19 mouse cellular contexts compared by ENCODE assay signal in the genomic region with DNA sequence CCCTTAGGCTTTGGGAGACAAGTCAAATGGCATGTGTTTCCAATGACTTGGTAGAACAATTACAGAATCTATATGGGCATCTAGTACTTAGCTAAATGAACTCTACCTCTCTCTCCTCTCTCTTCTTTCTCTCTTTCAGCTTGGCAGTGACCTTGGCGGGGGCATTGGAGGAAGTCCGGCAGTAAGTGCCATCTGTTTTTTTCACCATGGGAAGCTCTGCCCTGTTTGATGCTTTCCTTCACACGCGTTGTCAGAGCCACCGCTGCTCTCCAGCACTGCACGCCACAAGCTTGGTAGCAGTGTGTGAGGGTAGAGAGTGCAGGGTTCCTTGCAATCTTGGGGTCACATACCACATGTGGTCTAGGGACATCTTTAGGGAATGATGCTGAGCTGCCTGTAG. TPM values are rescaled to one million over a fixed set of nuclear protein-coding genes. Genes with fewer than 3 reads are reported as not detected.
DNase-seq lines count a peak whose midpoint lies in the region; TF ChIP-seq lines count a peak whose summit lies in the region.
"Had no signal": no experiment of that assay in that cellular context is flagged by ENCODE, and none has a peak within 500 bp of the region (broad histone marks: within the 10 kb centered on the region; RNA-seq: fewer than 3 reads in every experiment).

No protein-coding gene starts in this region.

- intact Hi-C loops in gastrocnemius, adult 2 months (cut with DNase I), result no loop called here

- no peak for TF ChIP-seq CTCF in gastrocnemius, adult 2 months (IDR thresholded peaks at IDR 0.05)

- no peak overlapping the region for H3K27ac ChIP-seq in gastrocnemius, adult 2 months
- H3K27ac ChIP-seq: embryonic facial prominence, embryonic 15.5 days; forebrain, embryonic 10.5 days; heart, embryonic 13.5 days; intestine, embryonic 15.5 days had no signal

- H3K4me3 ChIP-seq in gastrocnemius, adult 2 months, result no peak overlapping the region
- H3K4me3 ChIP-seq: embryonic facial prominence, embryonic 15.5 days; erythroblast, embryonic 14.5 days; forebrain, embryonic 10.5 days; heart, embryonic 13.5 days; intestine, embryonic 15.5 days had no signal

- DNase-seq in cerebellum, adult 11-12 months, result peak; percentile 30
- DNase-seq in cerebellum, postnatal 4 days (ENCODE audit: low spot score in 2 of 2), result no peak
- peak; percentile 34 to 43 for DNase-seq in cerebellum, adult 18-20 months
- peak; percentile 33 for DNase-seq in cerebellum, adult 9-11 months
- peak; percentile 32 to 35 for DNase-seq in cerebellum, postnatal 36 days
- no peak for DNase-seq in kidney, postnatal 36 days
- no peak for DNase-seq in gastrocnemius, adult 2 months
- no peak for DNase-seq in ovary, postnatal 36 days (ENCODE audit: low spot score)
- DNase-seq: adrenal gland, postnatal 10 days; gastrocnemius, postnatal 36 days; heart, adult 11 months; heart, postnatal 36 days; kidney, adult 18-20 months had no signal

RNA-seq across cellular contexts. Expression of a gene that starts 44.3 kb away (rescaled TPM):
- total RNA-seq in gastrocnemius, adult 2 months (2021), result under 1 TPM; 0.36 to 0.50 TPM
- total RNA-seq: MEL had no signal

Comparison
In these comparisons a context has a peak if more than half of its experiments do, and no peak if none do; other contexts are left out.
1. DNase-seq: peak in cerebellum, adult 11-12 months (single experiment), cerebellum, adult 18-20 months (2 of 2), cerebellum, adult 9-11 months (single experiment) and cerebellum, postnatal 36 days (2 of 2); none in cerebellum, postnatal 4 days (0 of 2), kidney, postnatal 36 days (0 of 2), gastrocnemius, adult 2 months (single experiment) and ovary, postnatal 36 days (single experiment).